Mouse (Mus musculus) C2C12 (cell line): Measurements from ENCODE around the gene Zfp990.
"Not testable (repeated sequence)": the region's sequence is repeated elsewhere in the genome, so short reads cannot be mapped to it uniquely, and the experiment has no call there.

Experiments
- CEBPB ChIP-seq: IDR thresholded peaks from one replicate; pipeline ENCODE4 v1.6.1; 2011; ENCODE audit warnings: low read depth, mild to moderate bottlenecking, control low read depth, moderate library complexity
- CTCF ChIP-seq: IDR thresholded peaks from one replicate; pipeline ENCODE4 v1.5.1; 2011; ENCODE audit not compliant: control insufficient read depth, insufficient read depth, insufficient read length
- FOSL1 ChIP-seq: IDR thresholded peaks from one replicate; pipeline ENCODE4 v1.8.0; 2011; ENCODE audit warnings: mild to moderate bottlenecking, low read length; ENCODE audit not compliant: poor library complexity, insufficient read depth, severe bottlenecking
- MAX ChIP-seq: IDR thresholded peaks from one replicate; pipeline ENCODE4 v1.6.1; 2011; ENCODE audit warnings: mild to moderate bottlenecking, control low read depth
- MYOD1 ChIP-seq: IDR thresholded peaks from one replicate; pipeline ENCODE4 v1.6.1; 2011; ENCODE audit warnings: low read depth; ENCODE audit not compliant: control insufficient read depth, insufficient read length
- MYOG ChIP-seq: IDR thresholded peaks from one replicate; pipeline ENCODE4 v1.6.1; 2011; ENCODE audit not compliant: control insufficient read depth, insufficient read length; ENCODE audit errors: extremely low read depth
- USF1 ChIP-seq: IDR thresholded peaks from one replicate; pipeline ENCODE4 v1.6.1; 2011; ENCODE audit warnings: low read depth, mild to moderate bottlenecking, control low read depth, moderate library complexity

- not testable (repeated sequence) for TF ChIP-seq MYOG, CTCF, USF1, MAX, FOSL1, MYOD1, CEBPB
These were observed 59.9 kb downstream of the Zfp990 start for GRCm38 (mm10) chr4:145570461-145570860.
